Mouse (Mus musculus) fat pad, adult 2 months (tissue): Measurements from ENCODE around the gene Skint9.
"Not testable (repeated sequence)": the region's sequence is repeated elsewhere in the genome, so short reads cannot be mapped to it uniquely, and the experiment has no call there.

ENCODE experiments used
- DNase-seq: peaks from one replicate; pipeline ENCODE4 v3.0.0-alpha.2; 2011; ENCODE audit warnings: low read depth, low spot score; ENCODE audit errors: extremely low read depth

Gene Skint9

DNA sequence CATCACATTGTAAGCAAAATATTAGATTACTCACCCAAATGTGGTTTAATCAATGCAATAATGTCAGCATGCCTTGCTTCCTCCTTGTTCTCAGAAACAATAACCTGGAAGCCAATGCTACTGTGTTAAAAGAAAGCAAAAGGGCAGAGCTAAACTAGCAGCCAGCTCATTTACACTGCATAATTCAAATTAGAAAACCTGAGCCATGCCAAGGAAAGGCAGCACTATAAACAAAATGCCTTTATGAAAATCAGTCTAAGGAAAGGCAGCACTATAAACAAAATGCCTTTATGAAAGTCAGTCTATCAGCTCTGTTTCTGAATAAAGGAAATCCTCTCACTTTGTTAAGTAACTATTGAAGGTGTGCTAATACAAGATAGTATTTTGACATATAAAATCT, at the start of gene Skint9:
Gene Skint9 (minus strand): TSS at position 101 of the 400 bp plus-strand sequence.
- no peak for DNase-seq

DNA sequence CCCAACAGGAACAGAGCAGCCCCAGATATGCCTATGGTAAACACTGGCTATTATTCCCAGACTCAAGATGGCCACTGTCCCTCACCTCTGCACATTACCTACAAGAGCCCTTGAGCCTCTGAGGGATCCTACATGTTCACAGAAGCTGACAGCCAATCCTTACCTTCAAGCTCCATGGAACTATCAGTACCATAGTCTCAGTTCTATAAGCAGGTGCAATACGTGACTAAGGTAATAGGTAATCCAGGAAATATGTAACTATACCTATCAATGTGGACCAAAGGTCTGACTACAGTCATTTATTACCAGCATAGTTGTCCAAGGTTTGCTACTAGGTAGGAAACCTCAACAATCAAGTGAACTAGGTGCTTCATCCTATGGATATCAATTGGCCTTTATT, 1.1 kb downstream of the Skint9 start:
- DNase-seq = no peak

DNA sequence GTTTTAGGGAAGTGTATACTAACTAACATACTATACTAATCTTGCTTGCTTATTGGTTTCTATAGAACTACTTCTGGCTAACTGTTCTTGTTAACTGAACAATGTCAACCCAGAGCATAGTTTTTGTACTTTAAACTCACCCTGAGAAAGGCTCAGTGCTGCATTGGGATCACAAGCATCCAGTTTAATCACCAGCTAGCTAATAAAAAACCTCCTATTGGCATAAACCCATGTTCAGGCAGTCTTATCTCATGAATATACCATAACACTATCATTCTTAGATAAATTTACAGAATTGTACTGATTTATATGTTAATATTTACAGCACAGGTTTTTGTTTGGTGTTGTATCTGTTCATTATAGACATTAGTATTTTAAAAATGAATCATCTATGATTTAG, 1.6 kb downstream of the Skint9 start:
- no peak for DNase-seq

DNA sequence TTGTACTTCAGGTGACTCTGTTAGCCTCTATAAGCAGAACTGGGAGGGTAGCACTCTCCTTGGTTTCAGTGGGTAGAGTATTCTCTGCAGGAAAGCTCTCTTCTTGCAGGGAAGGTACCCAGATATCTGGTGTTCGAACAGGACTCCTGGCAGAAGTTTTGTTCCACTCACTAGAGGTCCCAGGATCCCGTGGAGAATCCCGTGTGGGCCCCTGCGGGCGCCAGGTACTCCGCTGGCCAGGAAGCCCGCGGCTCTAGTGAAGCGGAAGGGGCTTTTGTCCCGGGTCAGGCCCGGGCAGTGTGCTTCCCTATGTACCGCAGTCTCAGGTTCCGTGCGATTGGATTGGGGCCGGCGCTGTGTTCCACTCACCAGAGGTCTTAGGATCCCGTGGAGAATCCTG, 84.7 kb downstream of the Skint9 start:
- DNase-seq = not testable (repeated sequence)
